Mouse (Mus musculus) small intestine, adult 2 months (tissue): Measurements from ENCODE around the gene Plrg1. TPM values are rescaled to one million over a fixed set of nuclear protein-coding genes. Genes with fewer than 3 reads are reported as not detected.

ENCODE experiments used
- H3K27ac ChIP-seq: fragments of 200-500 bp; 2 replicates; pipeline ENCODE4 v1.5.1; 2012; ENCODE audit warnings: low read depth, low read length, control low read depth, inconsistent platforms; ENCODE audit not compliant: insufficient read depth
- H3K27me3 ChIP-seq: fragments of 200-500 bp; 2 replicates; pipeline ENCODE4 v1.6.1; 2012; ENCODE audit warnings: mild to moderate bottlenecking, moderate library complexity, low read length, inconsistent platforms; ENCODE audit not compliant: control insufficient read depth, insufficient read depth
- H3K36me3 ChIP-seq: fragments of 200-500 bp; 2 replicates; pipeline ENCODE4 v1.6.1; 2012; ENCODE audit warnings: mild to moderate bottlenecking, low read length, control low read depth, inconsistent platforms; ENCODE audit not compliant: control insufficient read depth, insufficient read depth
- H3K4me1 ChIP-seq: fragments of 200-500 bp; 2 replicates; pipeline ENCODE4 v1.6.1; 2012; ENCODE audit warnings: low read length, inconsistent platforms, mixed read lengths; ENCODE audit not compliant: control insufficient read depth, insufficient read depth, insufficient read length
- H3K4me3 ChIP-seq: fragments of 200-500 bp; 2 replicates; pipeline ENCODE4 v1.5.1; 2012; ENCODE audit warnings: low read depth, mild to moderate bottlenecking, control low read depth, inconsistent platforms, low read length, moderate library complexity
- CTCF ChIP-seq: fragments of 200-500 bp; IDR thresholded peaks from 2 replicates; pipeline ENCODE4 v1.5.1; 2012; ENCODE audit warnings: low read depth, mild to moderate bottlenecking, control low read depth, inconsistent platforms, low read length, moderate library complexity, mixed read lengths; ENCODE audit not compliant: insufficient replicate concordance, insufficient read length; ENCODE audit errors: extremely low read depth
- POLR2A ChIP-seq: fragments of 200-500 bp; IDR thresholded peaks from 2 replicates; pipeline ENCODE4 v1.6.1; 2012; ENCODE audit warnings: low read depth, mild to moderate bottlenecking, control low read depth, inconsistent platforms, low read length, moderate library complexity
- WGBS: fragments of 180-500 bp; shearing (Covaris S2); methylation state at CpG from one replicate; pipeline ENCODE4 v1.1.7; 2018; 5-methylcytosine and 5-hydroxymethylcytosine counted together
- polyA plus RNA-seq: library from polyadenylated mRNA; depleted of rRNA; stranded (reverse); fragments of >200 nt; gene quantifications from 2 replicates; pipeline ENCODE4 v1.2.3, GENCODE M21; 2012; rRNA removed

Plrg1 gene
- polyA plus RNA-seq, 1 experiment, result 18.6 TPM

DNA sequence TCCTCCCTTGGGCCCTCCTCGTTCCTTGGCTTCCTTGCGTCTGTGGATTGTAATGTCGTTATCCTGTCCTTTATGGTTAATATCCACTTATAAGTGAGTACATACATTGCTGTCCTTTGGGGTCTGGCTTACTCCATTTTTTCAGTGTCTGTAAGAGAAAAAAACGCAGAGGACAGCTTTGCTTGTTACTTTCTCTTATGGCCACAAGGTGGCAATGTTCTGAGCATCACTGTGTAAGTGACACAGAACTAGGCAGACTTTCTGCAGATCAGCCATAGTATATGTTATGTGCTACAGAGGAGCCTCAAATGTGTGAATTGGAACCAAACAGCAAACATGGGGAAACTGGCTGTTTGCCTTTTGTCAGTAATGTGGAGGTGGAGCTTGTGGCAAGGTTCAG is 54.8 kb downstream of the Plrg1 start:
- TF ChIP-seq POLR2A (no peak), CTCF (no peak)
- no peaks in the 10 kb centered on the region for H3K36me3 ChIP-seq
- no peaks in the 10 kb centered on the region for H3K4me1 ChIP-seq
- no peak overlapping the region for H3K27ac ChIP-seq
- no peaks in the 10 kb centered on the region for H3K27me3 ChIP-seq
- H3K4me3 ChIP-seq, result no peak overlapping the region
- 30% methylated on average over 4 of the region's 4 CpGs for WGBS

DNA sequence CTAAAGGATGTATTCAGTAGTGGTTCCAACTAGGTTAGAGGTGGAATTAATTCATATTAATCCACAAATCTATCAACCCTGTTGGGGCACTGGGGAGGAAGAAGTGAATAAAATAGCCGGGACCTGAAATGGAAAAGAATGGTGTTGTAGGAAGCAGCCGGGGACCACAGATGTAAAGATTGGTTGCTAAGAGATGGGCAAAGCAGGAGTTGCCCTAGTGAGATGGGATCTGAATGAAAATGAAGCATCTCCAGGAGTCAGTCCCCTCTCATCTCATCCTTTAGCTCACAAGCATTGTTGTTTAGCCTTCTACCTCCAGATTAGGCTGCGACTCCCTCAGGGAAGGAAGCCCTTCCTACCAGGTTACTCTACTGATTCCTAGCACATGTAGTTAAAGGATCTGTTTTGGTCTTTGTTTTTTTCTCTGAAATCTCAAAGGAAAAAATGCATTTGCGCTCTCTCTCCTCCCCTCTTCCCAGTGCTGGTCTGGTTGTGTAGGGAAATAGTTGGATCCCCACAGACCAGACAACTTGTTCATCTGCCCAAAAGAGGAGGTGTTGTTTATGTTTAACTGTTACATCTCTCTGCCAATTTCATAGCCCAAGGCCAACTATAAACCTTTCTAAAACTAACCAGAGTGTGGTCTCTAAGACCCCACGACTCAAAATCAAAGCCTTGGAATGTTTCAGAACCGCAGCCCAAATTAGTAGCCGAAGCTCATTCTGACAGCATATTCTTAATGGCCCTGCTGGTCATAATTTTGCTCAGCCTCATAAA is 56.4 kb downstream of the Plrg1 start:
- 67% methylated on average over 7 of the region's 7 CpGs for WGBS
- Histone ChIP-seq H3K4me1 (no peaks in the 10 kb centered on the region), H3K27ac (no peak overlapping the region), H3K36me3 (no peaks in the 10 kb centered on the region), H3K4me3 (no peak overlapping the region), H3K27me3 (no peaks in the 10 kb centered on the region)
- TF ChIP-seq POLR2A, result no peak
- TF ChIP-seq CTCF, result no peak

DNA sequence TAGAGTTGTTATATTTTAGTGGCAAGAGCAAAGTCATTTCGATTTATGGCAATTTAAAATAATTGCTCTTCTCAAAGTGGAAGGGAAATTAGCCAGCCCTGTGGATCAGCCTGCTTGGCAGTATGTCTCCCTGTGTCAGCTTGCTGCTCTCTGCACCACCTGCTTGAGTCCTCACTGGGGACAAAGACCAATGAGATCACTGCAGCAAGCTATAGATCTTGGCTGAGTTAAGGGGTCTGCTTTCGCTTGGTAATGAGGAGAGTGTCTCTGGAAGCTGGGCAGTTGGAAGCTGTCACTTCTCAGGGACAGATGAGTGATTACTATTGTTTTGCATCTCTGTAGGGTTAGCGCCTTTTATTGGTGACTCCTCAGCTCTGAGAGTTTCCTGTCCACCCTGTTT is 57.5 kb downstream of the Plrg1 start:
- H3K27ac ChIP-seq, result no peak overlapping the region
- no peaks in the 10 kb centered on the region for H3K27me3 ChIP-seq
- no peak for TF ChIP-seq POLR2A
- TF ChIP-seq CTCF, result no peak
- H3K4me3 ChIP-seq, result no peak overlapping the region
- H3K4me1 ChIP-seq, result no peaks in the 10 kb centered on the region
- no peaks in the 10 kb centered on the region for H3K36me3 ChIP-seq
- WGBS, result 33% methylated on average over 3 of the region's 3 CpGs

DNA sequence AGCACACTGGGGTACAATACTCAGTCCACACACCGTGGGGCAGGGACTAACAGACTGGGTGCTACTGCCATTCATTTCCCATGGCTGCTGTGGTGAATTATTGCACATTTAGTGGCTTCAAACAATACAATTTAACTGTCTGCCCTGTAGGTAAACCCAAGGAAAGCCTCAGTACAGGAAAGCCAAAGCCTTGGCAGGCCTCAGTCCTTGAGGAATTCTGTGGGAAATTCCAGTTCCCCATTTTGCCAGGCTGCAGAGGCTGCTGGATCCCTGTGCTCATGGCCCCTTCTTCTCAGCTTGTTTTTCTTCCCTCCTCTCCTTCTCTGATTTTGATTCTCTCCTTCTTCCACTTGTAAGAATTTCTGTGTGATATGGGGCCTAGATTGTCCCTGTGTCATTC is 59.6 kb downstream of the Plrg1 start:
- no peak for TF ChIP-seq CTCF
- TF ChIP-seq POLR2A, result no peak
- no peaks in the 10 kb centered on the region for H3K27me3 ChIP-seq
- no peaks in the 10 kb centered on the region for H3K36me3 ChIP-seq
- H3K4me3 ChIP-seq, result no peak overlapping the region
- H3K27ac ChIP-seq, result no peak overlapping the region
- H3K4me1 ChIP-seq, result no peaks in the 10 kb centered on the region
- WGBS, result 55% methylated on average over 1 of the region's 1 CpGs

DNA sequence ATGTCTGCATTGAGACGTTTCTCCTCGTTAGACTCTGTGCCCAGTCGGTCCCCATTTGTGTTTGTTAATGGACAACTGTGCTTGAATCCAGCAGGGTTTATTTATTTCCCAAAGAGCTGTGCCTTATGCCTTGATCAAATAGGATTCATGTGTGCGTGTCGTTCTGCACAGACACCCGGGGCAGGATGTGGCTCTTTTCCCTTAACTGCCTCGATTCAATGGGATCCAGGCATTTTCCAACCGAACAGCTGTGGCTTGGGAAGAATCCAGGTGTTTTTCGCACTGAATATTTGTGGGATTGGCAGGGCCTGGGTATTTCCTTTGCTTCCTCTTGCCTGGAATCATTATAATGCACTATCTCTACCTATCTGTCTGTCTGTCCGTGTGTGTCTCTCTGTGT is 62.3 kb downstream of the Plrg1 start:
- Histone ChIP-seq H3K27me3 (no peaks in the 10 kb centered on the region), H3K4me1 (no peaks in the 10 kb centered on the region), H3K4me3 (no peak overlapping the region), H3K36me3 (no peaks in the 10 kb centered on the region), H3K27ac (no peak overlapping the region)
- WGBS, result 67% methylated on average over 10 of the region's 10 CpGs
- TF ChIP-seq CTCF (no peak), POLR2A (no peak)

Other genes with a start within 250 kb of the Plrg1 start
- not detected in 2 replicates for gene Rbm46, start 179.0 kb upstream of the Plrg1 start, polyA plus RNA-seq
- 2.9 and 4.4 TPM in 2 replicates for gene Lrat, start 151.5 kb upstream of the Plrg1 start, polyA plus RNA-seq
- not detected in 2 replicates for gene Fgg, start 47.8 kb upstream of the Plrg1 start, polyA plus RNA-seq
- not detected in 2 replicates for gene Fga, start 29.4 kb upstream of the Plrg1 start, polyA plus RNA-seq
- not detected in 2 replicates for gene Fgb, start 5.7 kb upstream of the Plrg1 start, polyA plus RNA-seq
- 0.06 and 0.09 TPM in 2 replicates for gene Dchs2, start 72.4 kb downstream of the Plrg1 start, polyA plus RNA-seq